Mouse (Mus musculus) cerebellum, adult 2 months (tissue): ENCODE measurements around the gene Dhdh.

Experiments used
- CTCF ChIP-seq: fragments of 200-500 bp; IDR thresholded peaks from 2 replicates; pipeline ENCODE4 v1.5.1; 2011; ENCODE audit warnings: low read depth, mild to moderate bottlenecking, control low read depth, low read length, moderate library complexity, borderline replicate concordance; ENCODE audit not compliant: insufficient read depth
- POLR2A ChIP-seq: fragments of 200-500 bp; IDR thresholded peaks from 2 replicates; pipeline ENCODE4 v1.6.1; 2011; ENCODE audit warnings: low read length, control low read depth, borderline replicate concordance; ENCODE audit not compliant: insufficient read depth

GRCm38 (mm10) chr7:45460860-45461314 lies 27.7 kb downstream of the Dhdh start:
- TF ChIP-seq CTCF (no peak), POLR2A (no peak)
